Mouse (Mus musculus): ENCODE results near the gene Ppfia4. TPM values are rescaled to one million over a fixed set of nuclear protein-coding genes. Genes with fewer than 3 reads are reported as not detected.
A peak's percentile ranks its signal among the peaks of the same experiment; 100 is the strongest.

Ppfia4 gene
- polyA plus RNA-seq, 1 experiment = 5.1 TPM

- Histone ChIP-seq H3K4me1 (ENCODE audit: control insufficient read depth, insufficient read depth, low read length) (peaks cover 9% of the 10 kb centered on the region), H3K36me3 (ENCODE audit: control insufficient read depth, insufficient read depth, low read length) (no peaks in the 10 kb centered on the region), H3K27me3 (ENCODE audit: control insufficient read depth, insufficient read depth, low read length) (no peaks in the 10 kb centered on the region), H3K4me3 (ENCODE audit: control insufficient read depth, low read depth, low read length) (no peak overlapping the region), H3K27ac (ENCODE audit: control insufficient read depth, insufficient read depth, low read depth, low read length) (no peak overlapping the region)
- TF ChIP-seq CTCF (IDR thresholded peaks at IDR 0.05; ENCODE audit: control insufficient read depth, insufficient read depth, insufficient replicate concordance, low read depth, low read length) (peak; percentile 45; the same call in 1 of the 2 replicates), POLR2A (IDR thresholded peaks at IDR 0.05; ENCODE audit: control insufficient read depth, low read depth, low read length) (no peak)
Observed at GRCm38 (mm10) chr1:134331879-134332635, 671 bp downstream of the Ppfia4 start.

GRCm38 (mm10) chr1:134326841-134327346 is 5.8 kb downstream of the Ppfia4 start:
- Histone ChIP-seq H3K4me3 (ENCODE audit: control insufficient read depth, low read depth, low read length) (no peak overlapping the region), H3K27me3 (ENCODE audit: control insufficient read depth, insufficient read depth, low read length) (no peaks in the 10 kb centered on the region), H3K27ac (ENCODE audit: control insufficient read depth, insufficient read depth, low read depth, low read length) (no peak overlapping the region), H3K36me3 (ENCODE audit: control insufficient read depth, insufficient read depth, low read length) (no peaks in the 10 kb centered on the region), H3K4me1 (ENCODE audit: control insufficient read depth, insufficient read depth, low read length) (peaks cover 2% of the 10 kb centered on the region)
- TF ChIP-seq CTCF (IDR thresholded peaks at IDR 0.05; ENCODE audit: control insufficient read depth, insufficient read depth, insufficient replicate concordance, low read depth, low read length) (no peak), POLR2A (IDR thresholded peaks at IDR 0.05; ENCODE audit: control insufficient read depth, low read depth, low read length) (no peak)

- Histone ChIP-seq H3K27ac (ENCODE audit: control insufficient read depth, insufficient read depth, low read depth, low read length) (no peak overlapping the region), H3K4me3 (ENCODE audit: control insufficient read depth, low read depth, low read length) (no peak overlapping the region), H3K36me3 (ENCODE audit: control insufficient read depth, insufficient read depth, low read length) (no peaks in the 10 kb centered on the region), H3K4me1 (ENCODE audit: control insufficient read depth, insufficient read depth, low read length) (no peaks in the 10 kb centered on the region), H3K27me3 (ENCODE audit: control insufficient read depth, insufficient read depth, low read length) (no peaks in the 10 kb centered on the region)
- peak; percentile 47; the same call in 1 of the 2 replicates for TF ChIP-seq CTCF (IDR thresholded peaks at IDR 0.05; ENCODE audit: control insufficient read depth, insufficient read depth, insufficient replicate concordance, low read depth, low read length)
- TF ChIP-seq POLR2A (IDR thresholded peaks at IDR 0.05; ENCODE audit: control insufficient read depth, low read depth, low read length) = no peak
Observed at GRCm38 (mm10) chr1:134322591-134322990, 10.1 kb downstream of the Ppfia4 start.

DNA sequence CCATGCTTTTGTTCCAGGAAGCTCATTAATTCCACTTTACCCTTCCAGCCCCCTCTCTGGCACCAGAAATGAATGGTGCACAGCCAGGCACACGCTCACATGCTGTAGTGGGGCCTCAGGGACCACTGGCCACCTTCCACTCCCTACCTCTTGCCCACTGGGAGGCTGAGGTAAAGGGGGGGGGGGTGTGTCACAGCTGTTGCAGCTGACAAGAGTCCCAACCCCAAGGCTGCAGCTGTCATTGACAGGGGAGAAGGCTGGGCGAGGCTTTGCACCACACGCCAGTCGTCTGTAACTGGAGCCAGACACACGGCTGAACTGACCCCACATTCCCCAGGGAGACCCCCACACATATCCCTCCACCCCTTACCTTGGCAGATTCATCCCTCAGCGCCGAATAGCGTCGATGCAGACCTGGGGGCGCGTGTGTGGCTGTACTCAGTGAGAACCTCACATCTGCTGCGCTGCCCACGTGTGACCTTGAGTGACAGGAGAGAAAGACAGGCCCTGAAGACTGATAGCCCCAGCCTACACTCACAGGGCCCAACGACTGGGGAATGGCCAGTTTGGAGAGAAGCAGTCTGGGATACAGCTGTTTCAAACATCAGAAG is 11.9 kb downstream of the Ppfia4 start:
- Histone ChIP-seq H3K4me3 (ENCODE audit: control insufficient read depth, low read depth, low read length) (no peak overlapping the region), H3K27me3 (ENCODE audit: control insufficient read depth, insufficient read depth, low read length) (no peaks in the 10 kb centered on the region), H3K36me3 (ENCODE audit: control insufficient read depth, insufficient read depth, low read length) (no peaks in the 10 kb centered on the region), H3K4me1 (ENCODE audit: control insufficient read depth, insufficient read depth, low read length) (no peaks in the 10 kb centered on the region), H3K27ac (ENCODE audit: control insufficient read depth, insufficient read depth, low read depth, low read length) (no peak overlapping the region)
- no peak for TF ChIP-seq CTCF (IDR thresholded peaks at IDR 0.05; ENCODE audit: control insufficient read depth, insufficient read depth, insufficient replicate concordance, low read depth, low read length)
- no peak for TF ChIP-seq POLR2A (IDR thresholded peaks at IDR 0.05; ENCODE audit: control insufficient read depth, low read depth, low read length)

DNA sequence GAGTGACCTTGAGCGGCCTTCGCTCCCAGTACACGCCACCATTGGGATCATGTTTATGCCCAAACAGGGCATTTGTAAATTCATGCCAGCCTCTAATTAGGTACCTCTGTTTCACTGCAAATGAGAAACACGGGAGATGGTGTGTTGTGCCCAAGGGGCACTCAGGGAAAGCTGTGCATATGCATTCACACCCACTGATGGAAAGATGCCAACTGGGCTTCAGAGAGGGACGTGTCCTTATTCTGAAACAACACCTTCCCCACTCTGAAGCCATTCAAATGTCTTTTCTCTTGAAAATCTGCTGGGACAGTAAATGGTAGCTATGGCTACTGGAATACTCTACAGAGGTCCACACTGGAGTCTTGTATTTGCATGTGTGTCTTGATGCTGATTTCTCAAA is 14.5 kb downstream of the Ppfia4 start:
- H3K36me3 ChIP-seq (ENCODE audit: control insufficient read depth, insufficient read depth, low read length) = no peaks in the 10 kb centered on the region; the same call in 1 of the 2 replicates
- no peaks in the 10 kb centered on the region for H3K4me1 ChIP-seq (ENCODE audit: control insufficient read depth, insufficient read depth, low read length)
- no peak overlapping the region for H3K27ac ChIP-seq (ENCODE audit: control insufficient read depth, insufficient read depth, low read depth, low read length)
- H3K27me3 ChIP-seq (ENCODE audit: control insufficient read depth, insufficient read depth, low read length) = no peaks in the 10 kb centered on the region
- H3K4me3 ChIP-seq (ENCODE audit: control insufficient read depth, low read depth, low read length) = no peak overlapping the region
- no peak for TF ChIP-seq CTCF (IDR thresholded peaks at IDR 0.05; ENCODE audit: control insufficient read depth, insufficient read depth, insufficient replicate concordance, low read depth, low read length)
- no peak for TF ChIP-seq POLR2A (IDR thresholded peaks at IDR 0.05; ENCODE audit: control insufficient read depth, low read depth, low read length)

GRCm38 (mm10) chr1:134316361-134316760 is 16.4 kb downstream of the Ppfia4 start:
- Histone ChIP-seq H3K36me3 (ENCODE audit: control insufficient read depth, insufficient read depth, low read length) (no peaks in the 10 kb centered on the region; the same call in 1 of the 2 replicates), H3K27me3 (ENCODE audit: control insufficient read depth, insufficient read depth, low read length) (no peaks in the 10 kb centered on the region), H3K27ac (ENCODE audit: control insufficient read depth, insufficient read depth, low read depth, low read length) (no peak overlapping the region), H3K4me1 (ENCODE audit: control insufficient read depth, insufficient read depth, low read length) (no peaks in the 10 kb centered on the region), H3K4me3 (ENCODE audit: control insufficient read depth, low read depth, low read length) (no peak overlapping the region)
- TF ChIP-seq POLR2A (IDR thresholded peaks at IDR 0.05; ENCODE audit: control insufficient read depth, low read depth, low read length) (no peak), CTCF (IDR thresholded peaks at IDR 0.05; ENCODE audit: control insufficient read depth, insufficient read depth, insufficient replicate concordance, low read depth, low read length) (no peak)

DNA sequence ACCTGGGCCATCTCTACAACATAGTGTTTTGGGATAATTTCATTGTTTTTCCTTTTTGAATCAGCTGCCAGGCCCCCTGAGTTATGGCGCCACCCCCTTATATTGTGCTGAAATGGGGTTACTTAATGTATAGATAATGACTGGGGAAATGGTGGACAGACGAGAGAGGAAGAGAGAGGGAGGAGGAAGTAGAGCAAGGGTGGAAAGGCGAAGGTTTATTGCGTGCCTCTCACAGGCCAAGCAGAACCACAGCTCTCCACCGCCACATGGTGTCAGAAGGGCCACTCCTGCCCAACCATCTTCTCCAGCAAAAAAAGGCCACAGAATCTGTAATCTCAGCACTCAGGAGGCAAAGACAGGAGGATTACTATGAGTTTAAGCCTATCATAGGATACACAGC is 17.5 kb downstream of the Ppfia4 start:
- Histone ChIP-seq H3K27ac (ENCODE audit: control insufficient read depth, insufficient read depth, low read depth, low read length) (no peak overlapping the region), H3K27me3 (ENCODE audit: control insufficient read depth, insufficient read depth, low read length) (no peaks in the 10 kb centered on the region), H3K36me3 (ENCODE audit: control insufficient read depth, insufficient read depth, low read length) (no peaks in the 10 kb centered on the region; the same call in 1 of the 2 replicates), H3K4me3 (ENCODE audit: control insufficient read depth, low read depth, low read length) (no peak overlapping the region), H3K4me1 (ENCODE audit: control insufficient read depth, insufficient read depth, low read length) (no peaks in the 10 kb centered on the region)
- TF ChIP-seq POLR2A (IDR thresholded peaks at IDR 0.05; ENCODE audit: control insufficient read depth, low read depth, low read length) (no peak), CTCF (IDR thresholded peaks at IDR 0.05; ENCODE audit: control insufficient read depth, insufficient read depth, insufficient replicate concordance, low read depth, low read length) (no peak)

All from testis, adult 2 months (tissue).